Mouse (Mus musculus) brain, embryonic 14.5 days (tissue): Measurements from ENCODE around the gene Maco1. TPM values are rescaled to one million over a fixed set of nuclear protein-coding genes. Genes with fewer than 3 reads are reported as not detected.
A peak's percentile ranks its signal among the peaks of the same experiment; 100 is the strongest.
"Not testable (repeated sequence)": the region's sequence is repeated elsewhere in the genome, so short reads cannot be mapped to it uniquely, and the experiment has no call there.

Source experiments
- DNase-seq: peaks from one replicate; pipeline ENCODE4 v3.0.0-alpha.2; 2011; ENCODE audit warnings: low read depth
- CTCF ChIP-seq: fragments of 200-500 bp; IDR thresholded peaks from 2 replicates; pipeline ENCODE4 v1.5.1; 2012; ENCODE audit warnings: inconsistent platforms, mild to moderate bottlenecking, moderate library complexity, borderline replicate concordance; ENCODE audit not compliant: insufficient read depth, insufficient read length; ENCODE audit errors: extremely low read depth
- POLR2A ChIP-seq: fragments of 200-500 bp; IDR thresholded peaks from 2 replicates; pipeline ENCODE4 v1.6.1; 2012; ENCODE audit warnings: mild to moderate bottlenecking, inconsistent platforms, borderline replicate concordance; ENCODE audit not compliant: poor library complexity, insufficient read depth, insufficient read length, severe bottlenecking; ENCODE audit errors: extremely low read depth
- polyA plus RNA-seq: library from polyadenylated mRNA; depleted of rRNA; stranded (reverse); fragments of >200 nt; gene quantifications from 2 replicates; pipeline ENCODE4 v1.2.3, GENCODE M21; 2012

Maco1 gene
- polyA plus RNA-seq, 1 experiment: 79.2 TPM

- DNase-seq: no peak
- no peak for TF ChIP-seq POLR2A
- TF ChIP-seq CTCF: no peak
Measured at GRCm38 (mm10) chr4:134802765-134803164, 50.4 kb downstream of the Maco1 start.

- DNase-seq: no peak
- TF ChIP-seq POLR2A (no peak), CTCF (no peak)
Measured at GRCm38 (mm10) chr4:134802155-134802554, 51.0 kb downstream of the Maco1 start.

- no peak for DNase-seq
Measured at GRCm38 (mm10) chr4:134800693-134801092, 52.5 kb downstream of the Maco1 start.

GRCm38 (mm10) chr4:134800098-134800497 is 53.0 kb downstream of the Maco1 start:
- no peak for TF ChIP-seq POLR2A
- TF ChIP-seq CTCF: no peak
- peak; percentile 43 for DNase-seq

More at GRCm38 (mm10) chr4:134800693-134801092, 52.5 kb downstream of the Maco1 start:
- no peak for TF ChIP-seq POLR2A
- no peak for TF ChIP-seq CTCF

GRCm38 (mm10) chr4:134799272-134799671 is 53.9 kb downstream of the Maco1 start:
- TF ChIP-seq CTCF: peak; percentile 98
- no peak for TF ChIP-seq POLR2A
- DNase-seq: peak; percentile 72

- DNase-seq: no peak
- TF ChIP-seq CTCF (no peak), POLR2A (no peak)
Measured at GRCm38 (mm10) chr4:134798861-134799260, 54.3 kb downstream of the Maco1 start.

GRCm38 (mm10) chr4:134797621-134798020 is 55.5 kb downstream of the Maco1 start:
- DNase-seq: no peak
- TF ChIP-seq POLR2A (no peak), CTCF (no peak)

- TF ChIP-seq CTCF (no peak), POLR2A (no peak)
- DNase-seq: no peak
Measured at GRCm38 (mm10) chr4:134796581-134797361, 56.4 kb downstream of the Maco1 start.

GRCm38 (mm10) chr4:134795819-134796485 is 57.2 kb downstream of the Maco1 start:
- no peak for TF ChIP-seq POLR2A
- no peak for TF ChIP-seq CTCF
- no peak for DNase-seq

GRCm38 (mm10) chr4:134794959-134795358 is 58.2 kb downstream of the Maco1 start:
- DNase-seq: not testable (repeated sequence)

- TF ChIP-seq CTCF: peak; percentile 71; the same call in 1 of the 2 replicates
- no peak for TF ChIP-seq POLR2A
Measured at GRCm38 (mm10) chr4:134793213-134793956, 59.8 kb downstream of the Maco1 start.

More at GRCm38 (mm10) chr4:134793213-134793956, 59.8 kb downstream of the Maco1 start:
- peak; percentile 82 for DNase-seq
